Mouse (Mus musculus) right cerebral cortex, postnatal 4 days (tissue): ENCODE results near the gene Pwwp2a.
A peak's percentile ranks its signal among the peaks of the same experiment; 100 is the strongest.

Source experiments
- DNase-seq: peaks from one replicate; pipeline ENCODE4 v3.0.0-alpha.2; 2022

Pwwp2a gene

DNA sequence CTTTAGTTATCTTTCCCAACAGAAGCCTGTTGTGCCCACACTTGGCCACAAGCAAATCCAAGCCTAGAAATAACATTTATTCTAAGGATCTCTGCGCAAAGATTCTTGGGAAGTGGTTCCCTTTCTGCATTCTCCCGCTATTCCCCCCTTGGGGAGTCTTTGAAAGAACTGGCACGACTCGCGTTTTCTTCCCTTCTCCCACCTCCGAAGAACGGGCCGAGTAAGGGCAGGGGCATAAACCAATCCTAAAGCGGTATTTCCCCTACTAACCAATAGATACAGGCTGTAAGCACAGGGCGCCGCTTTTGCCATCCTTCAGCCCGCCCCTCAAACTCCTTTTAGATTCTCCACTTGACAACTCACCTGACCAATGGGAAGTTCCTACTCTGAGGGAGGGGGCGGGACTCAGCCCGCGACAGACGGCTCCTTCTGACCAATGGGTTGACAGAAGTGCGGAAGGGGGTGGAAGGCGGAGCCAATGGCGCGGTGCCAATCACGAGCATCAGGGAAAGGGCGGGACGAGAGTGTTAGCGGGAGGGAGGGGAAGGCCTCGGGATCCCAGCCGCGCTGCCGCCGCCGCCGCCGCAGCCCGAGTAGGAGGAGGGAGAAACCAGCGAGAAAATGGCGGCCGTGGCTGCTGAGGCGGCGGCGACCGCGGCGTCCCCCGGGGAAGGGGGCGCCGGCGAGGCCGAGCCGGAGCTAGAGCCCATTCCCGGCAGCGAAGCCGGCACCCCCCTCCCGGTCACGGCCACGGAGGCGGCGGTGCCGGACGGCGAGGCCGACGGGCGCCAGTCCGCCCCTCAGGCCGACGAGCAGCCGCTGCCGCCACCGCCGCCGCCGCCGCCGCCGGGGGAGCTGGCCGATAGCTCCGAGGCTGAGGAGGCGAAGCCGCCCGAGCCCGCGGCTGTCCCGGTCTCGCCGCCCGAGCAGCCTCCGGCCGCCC, at the start of gene Pwwp2a:
Gene Pwwp2a, plus strand, starts transcription at position 527 of the 943 bp plus-strand sequence.
- peak; percentile 100 for DNase-seq

DNA sequence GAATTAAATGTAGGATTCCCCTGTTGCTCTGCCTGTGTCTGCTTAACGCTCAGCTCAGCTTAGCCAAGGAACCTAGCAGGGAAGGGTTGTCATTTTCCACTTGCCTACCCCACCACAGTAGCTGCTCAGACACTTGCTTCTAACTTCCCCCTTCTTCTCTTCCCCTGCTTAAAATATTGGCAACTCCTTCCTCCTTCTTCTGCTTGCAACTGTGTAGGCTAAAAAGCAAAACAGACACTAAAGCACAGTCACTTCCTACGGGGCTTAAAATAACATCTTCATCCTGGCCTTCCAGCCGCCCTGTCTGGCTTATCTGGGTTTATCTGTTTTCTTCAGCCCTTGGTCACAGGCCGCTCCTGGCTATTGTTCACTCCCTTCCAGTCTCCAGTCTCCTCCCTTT, 49.2 kb upstream of the Pwwp2a start:
- no peak for DNase-seq

DNA sequence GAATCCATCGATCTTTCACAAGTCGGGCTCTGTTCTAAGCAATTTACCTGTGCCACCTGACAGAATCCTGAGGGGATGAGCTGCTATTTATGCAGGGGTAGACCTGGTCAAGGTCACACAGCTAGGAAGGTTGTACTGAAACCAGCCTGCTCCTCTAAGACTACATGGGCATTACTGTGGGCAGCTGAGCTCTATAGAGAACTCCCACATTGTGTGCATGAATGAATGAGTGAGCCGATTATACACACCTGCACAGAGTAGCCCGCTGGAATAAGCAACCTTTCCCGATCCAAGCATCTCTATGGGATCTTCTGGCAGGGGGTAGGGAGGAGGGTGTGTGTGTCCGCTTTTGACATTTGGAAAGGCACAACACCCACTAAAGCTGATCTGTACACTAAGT, 48.6 kb upstream of the Pwwp2a start:
- DNase-seq, result no peak

DNA sequence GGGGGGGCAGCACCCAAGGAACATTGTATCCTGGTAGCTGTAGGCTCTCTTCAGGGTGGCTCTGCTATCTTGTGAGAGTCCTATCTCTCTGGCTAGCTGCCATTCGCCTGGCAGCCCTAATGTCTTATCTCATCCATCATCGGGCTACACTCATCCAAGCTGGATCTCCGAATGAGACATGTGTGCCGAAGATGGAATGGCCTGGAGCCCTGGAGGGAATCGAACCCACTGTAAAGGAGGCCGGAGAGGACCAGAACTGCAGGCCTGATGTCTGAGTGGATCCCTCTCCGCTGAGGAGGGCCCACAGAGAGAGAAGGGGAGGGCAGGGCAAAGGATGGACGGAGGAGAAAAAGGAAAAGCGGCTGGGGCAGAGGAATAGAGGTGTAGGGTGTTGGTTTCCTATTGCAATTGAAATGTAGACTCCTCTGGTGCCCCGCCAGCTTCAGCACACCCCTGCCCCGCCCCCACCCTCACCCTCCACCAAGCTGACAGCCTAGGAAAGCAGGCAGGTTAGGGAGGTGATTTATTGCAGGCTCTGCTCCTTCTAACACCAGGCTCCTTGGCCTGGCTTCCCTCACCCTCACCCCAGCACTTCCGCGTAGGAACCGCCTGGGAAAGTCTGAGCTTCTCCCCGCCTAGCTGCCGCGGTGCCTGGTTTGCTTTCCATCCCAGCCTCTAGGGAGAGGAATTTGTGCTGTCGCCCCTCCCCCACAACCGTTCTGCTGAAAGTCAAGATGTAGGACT, 48.0 kb upstream of the Pwwp2a start:
- DNase-seq, result peak; percentile 67

DNA sequence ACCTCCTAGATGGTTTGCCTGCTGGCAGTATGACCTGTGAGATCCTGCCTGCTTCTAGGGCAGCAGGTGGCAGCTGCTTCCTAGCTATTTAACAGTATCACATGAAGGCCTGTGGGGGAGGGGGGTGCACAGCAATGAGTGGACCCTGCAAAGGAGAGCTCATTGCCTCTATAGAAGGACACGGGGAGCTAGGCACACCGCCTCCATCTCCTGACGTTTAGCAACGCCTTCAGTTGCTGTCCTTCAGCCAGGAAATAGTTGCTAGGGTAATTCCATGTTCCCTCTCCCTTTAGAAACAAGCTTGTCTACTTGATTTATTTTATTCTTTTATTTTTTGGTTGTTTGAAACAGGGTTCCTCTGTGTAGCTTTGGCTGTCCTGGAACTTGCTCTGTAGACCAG, 45.0 kb upstream of the Pwwp2a start:
- no peak for DNase-seq

DNA sequence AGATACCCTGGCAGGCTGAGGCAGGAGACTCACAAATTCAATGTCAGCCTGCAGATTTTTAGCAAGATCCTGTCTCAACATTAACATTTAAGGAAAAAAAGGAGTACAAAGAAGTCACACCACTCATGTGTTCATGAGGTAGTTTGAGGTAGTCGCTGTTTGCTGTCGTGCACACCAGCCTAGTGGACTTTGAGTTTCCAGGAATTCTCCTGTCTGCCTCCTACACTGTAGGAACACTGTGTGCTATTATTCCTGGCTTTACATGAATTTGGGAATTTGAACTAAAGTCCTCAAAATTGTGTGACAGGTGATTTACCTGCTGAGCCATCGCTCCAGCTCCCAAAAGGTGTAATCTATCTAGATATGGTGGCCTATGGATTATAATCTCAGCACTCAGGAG, 43.3 kb upstream of the Pwwp2a start:
- DNase-seq, result no peak

DNA sequence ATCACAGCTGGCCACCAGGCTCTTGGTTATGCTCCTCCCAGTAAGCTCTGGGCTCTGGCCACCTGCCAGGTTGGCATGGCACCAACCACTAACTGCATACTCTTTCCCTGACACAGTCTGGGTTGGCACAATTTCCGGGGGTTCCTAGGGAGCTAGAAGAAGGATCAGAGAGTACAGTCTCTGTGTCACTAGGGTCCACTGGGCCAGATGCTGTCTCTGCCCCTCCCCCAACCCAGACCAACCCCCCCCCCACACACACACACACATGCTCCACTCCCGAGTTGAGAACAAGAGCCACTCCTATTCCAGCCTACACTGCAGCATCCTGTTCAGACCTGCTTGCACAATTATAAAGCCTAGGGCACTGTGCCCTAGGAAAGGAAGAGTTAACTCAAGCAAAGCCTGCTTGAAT, 38.6 kb upstream of the Pwwp2a start:
- DNase-seq, result peak; percentile 88

DNA sequence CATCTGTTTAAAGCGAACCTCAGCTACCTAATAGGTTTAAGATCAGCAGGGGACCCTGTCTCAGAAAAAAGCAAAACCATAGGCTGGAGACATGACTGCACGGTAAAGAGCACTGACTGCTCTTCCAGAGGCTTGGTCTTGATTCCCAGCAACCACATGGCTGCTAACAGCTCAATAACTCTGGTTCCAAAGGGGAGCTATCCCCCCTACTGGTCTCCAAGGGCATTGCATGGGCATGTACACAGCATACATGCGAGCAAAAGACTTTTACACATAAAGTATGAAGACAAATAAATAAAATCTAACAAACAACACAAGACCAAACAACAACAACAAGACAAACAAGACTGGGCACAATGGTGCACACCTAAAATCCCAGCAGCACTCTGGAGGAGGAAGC, 36.5 kb upstream of the Pwwp2a start:
- DNase-seq, result no peak

DNA sequence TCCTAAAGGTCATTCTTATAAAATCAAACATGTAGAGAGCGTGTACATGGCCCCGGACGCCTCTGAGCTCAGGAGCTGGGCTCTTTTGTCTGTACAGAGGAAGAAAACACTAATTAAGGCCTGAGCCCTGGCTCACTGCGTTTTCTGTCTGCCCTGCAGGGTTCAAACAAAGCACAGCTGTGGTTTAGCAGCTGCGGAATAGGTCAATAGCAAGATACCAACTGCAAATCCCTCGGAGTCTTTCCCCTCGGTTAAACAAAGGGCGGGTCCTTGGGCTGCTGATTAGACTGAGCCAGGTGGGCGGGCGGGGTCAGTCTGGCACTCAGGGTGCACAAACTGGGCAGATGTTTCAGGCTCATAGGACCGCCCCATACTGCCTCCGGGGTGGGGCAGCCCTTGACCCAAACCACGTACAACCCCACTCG, 28.7 kb upstream of the Pwwp2a start:
- no peak for DNase-seq

DNA sequence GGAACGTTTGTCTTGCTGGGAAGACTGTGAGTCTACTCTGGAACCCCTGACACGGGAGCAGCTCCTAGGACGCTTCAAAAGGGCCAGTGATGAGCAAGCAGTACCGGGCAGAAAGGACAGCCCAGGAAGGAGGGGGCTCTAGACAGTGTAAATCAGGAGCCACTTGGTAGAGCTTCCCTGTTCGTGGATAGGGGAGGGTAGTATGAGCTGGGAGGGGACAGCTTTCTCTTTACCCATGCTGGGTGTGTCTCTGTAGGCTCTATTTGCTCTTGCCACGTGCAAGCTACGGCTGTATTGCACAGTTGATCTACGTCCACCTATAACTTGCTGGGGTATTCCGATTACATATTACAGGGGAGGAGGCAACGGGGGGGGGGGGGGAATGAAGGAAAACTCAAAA, 25.3 kb upstream of the Pwwp2a start:
- DNase-seq, result no peak

DNA sequence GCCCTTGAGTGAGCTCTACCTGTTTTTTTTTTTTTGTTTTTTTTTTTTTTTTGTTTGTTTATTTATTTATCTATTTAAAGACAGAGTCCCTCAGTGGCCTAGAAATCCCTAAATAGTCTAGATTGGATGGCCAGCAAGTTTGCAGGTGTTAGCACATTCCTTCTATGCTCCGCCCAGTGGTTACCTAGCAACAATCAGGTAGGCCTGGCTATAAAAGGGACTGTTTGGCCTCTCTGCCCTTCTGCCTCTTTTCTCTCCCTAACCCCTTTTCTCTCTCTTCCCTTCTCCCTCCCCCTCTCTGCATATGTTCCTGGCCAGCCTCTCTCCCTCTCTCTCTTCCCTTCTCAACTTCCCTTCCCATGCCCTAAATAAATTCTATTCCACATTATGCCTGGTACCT, 23.8 kb upstream of the Pwwp2a start:
- DNase-seq, result no peak

DNA sequence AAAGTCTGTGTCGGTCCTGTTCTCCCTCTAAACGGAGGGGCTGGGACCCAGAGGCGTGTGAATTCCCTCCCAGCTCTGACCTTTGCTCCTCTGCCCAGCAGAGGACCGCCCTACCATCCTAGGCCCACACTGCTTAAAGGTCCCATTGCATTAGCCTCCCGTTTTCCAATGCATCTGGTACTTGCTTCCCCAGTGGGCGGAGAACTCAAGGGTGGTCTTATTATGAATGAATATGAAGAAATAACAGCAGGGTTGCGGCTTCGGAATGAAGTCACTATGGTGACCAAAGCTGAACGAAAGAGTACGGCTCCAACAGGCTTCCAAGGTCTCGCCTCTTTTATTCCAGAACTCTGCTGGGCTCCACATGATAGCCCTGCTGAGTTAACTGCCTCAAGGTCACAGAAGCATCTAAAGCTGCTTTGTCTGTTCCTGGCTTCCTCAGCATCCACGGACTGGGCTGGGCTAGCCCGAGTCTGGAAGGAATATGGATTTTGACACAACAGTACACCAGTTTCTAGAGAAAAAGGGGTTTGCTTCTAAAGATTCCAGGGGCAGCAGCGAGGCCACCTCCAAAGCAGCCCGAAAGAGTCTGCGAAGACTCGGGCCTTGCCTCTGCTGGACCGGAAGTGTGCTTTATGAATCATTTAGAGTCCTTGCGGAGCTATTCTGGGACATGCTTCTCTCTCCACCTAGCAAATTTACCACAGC, 14.6 kb upstream of the Pwwp2a start:
- no peak for DNase-seq

DNA sequence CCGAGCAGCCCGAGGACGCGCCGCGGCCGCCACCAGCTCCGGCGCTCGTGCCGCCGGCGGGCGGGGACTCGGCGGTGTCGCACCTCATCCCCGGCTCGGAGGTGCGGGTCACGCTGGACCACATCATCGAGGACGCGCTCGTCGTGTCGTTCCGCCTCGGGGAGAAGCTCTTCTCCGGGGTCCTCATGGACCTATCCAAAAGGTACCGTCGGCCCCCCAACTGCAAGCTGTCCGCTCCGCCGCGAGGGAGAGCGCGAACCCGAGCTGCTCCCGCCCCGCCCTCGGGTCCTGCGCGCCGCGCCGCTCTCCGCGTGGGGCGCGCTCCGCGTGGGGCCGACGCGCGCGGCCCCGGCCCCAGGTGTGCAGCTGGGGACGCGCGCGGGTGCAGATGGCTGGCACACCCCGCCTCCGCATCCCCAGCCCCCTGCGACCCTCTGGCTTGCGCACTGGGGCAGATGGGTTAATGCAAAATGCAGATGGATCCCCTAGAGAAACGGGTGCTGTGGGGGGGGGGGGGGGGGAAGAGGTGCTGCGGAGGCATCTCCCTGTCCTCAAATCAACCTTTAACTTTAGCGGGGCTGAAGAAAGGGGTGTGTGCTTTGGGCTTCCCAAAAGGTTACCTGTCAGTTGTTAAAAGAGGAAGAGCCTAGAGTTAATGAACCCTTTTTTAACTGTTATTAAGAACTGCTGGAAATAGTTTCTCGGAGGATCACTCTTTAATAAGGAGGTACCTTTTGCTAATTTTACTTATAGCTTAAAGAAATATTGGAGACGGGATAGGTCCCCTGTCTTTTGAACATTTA, 818 bp downstream of the Pwwp2a start:
- peak; percentile 68 for DNase-seq

DNA sequence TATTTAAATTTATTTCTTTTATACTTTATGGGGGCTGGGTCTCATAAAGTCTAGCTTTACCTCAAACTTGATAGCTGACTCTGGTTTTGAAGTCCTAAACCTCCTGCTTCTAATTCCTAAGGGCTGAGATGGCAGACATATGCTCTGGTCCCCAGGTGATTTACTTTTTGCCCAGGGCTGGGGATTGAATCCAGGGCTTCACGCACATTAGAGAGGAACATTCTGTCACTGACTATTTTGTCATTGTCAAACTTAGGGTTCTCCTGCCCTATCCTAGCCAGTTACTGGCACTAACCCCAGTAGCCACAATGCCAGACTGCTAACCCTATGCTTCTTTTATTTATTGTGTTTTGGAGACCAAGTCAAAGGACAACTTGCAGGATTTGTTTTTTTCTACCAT, 7.1 kb downstream of the Pwwp2a start:
- DNase-seq, result no peak

DNA sequence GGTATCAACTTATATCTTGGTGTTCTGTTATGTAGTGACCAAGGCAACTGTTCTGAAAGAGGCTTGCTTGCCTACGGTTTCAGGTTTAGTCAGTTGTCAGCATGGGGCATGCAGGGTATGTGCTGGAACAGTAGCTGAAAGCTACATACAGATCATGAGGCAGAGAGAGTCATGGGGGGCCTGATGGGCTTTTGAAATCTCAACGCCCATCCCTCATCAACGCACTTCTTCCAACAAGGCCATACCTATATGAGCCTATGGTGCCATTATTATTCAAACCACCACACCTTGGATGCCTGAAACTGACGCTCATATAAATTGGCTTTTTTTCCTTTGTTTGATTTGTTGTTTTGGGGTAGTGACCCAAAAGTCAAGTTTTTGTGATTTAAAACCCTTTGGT, 14.8 kb downstream of the Pwwp2a start:
- no peak for DNase-seq

DNA sequence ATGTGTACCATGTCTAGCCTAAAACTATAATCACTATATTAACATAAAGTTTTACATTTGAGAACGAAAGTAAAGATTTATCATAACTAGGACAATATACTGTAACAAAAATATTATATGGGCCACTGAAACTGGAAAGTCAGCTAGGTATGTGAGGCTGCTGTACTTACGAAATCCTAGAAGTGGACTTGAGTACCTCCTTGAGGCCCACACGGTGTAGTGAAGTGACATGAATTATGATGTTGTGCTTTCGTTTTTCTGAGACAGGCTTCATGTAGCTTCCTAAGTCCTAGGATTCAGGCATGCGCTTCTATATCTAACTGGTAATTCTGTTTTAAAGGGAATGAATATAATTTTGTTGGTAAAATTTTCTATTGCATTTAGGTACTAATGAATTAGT, 16.8 kb downstream of the Pwwp2a start:
- DNase-seq, result no peak

DNA sequence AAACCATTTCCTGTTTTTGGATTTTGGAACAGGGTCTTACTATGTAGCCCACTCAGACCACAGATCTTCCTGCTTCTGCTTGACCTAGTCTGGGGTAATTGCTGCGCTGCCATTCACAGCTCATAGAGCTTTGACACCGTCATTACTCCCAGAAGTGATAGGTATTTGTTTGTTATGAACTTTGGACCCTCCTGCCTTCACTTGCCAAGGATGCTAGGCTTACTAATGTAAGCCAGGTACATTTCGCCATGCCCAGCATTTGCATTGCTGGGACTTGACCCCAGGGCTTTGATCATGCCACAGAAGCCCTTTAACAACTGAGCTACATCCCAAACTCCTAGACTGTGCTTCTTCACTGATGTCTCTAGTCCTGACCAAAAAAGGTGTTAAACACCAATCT, 18.5 kb downstream of the Pwwp2a start:
- no peak for DNase-seq

DNA sequence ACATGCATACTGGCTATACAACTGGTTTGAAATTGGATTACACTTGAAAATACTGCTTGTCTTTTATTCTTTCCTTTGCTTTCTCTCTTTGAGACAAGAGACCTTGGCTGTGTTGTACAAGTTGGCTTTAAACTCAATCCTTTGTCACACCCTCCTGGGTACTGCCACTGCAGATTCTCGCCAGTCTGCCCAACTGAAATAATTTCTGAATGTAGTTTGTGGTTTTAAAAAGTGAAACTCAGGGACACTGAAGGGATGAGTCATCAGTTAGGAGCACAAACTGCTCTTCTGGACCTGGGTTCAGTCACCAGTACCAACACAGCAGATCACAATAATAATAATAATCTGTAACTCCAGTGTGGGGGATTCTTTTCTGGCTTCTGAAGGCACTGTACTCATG, 21.8 kb downstream of the Pwwp2a start:
- no peak for DNase-seq

DNA sequence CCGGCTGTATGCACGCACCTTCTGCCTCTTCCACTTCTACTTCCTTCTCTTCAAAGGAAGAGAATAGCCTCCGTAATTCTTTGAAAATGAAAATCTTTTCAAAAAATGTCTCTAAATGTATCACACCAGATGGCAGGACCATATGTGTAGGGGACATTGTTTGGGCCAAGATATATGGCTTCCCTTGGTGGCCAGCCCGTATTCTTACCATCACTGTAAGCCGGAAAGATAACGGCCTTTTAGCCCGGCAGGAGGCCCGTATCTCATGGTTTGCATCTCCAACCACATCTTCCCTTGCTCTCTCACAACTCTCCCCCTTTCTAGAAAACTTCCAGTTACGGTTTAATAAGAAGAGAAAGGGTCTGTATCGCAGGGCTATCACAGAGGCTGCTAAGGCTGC, 24.0 kb downstream of the Pwwp2a start:
- DNase-seq, result no peak

DNA sequence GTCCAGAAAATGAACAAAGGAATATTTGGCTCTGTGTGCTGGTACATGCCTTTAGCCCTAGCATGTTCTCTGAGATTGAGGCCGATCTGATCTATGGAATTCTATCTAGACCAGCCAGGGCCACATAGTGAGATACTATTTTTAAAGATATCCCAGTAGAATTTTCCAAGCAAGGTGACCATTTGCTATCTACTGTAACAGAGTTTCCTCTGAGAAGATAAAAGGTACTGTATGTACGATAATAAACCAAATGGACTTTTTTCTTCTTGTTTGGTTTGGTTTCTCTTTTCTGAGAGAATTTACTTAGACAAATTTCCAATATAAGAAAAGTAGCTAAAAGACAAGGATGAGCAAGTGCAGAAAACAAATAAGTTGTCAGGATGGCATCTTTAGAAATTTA, 26.6 kb downstream of the Pwwp2a start:
- no peak for DNase-seq

DNA sequence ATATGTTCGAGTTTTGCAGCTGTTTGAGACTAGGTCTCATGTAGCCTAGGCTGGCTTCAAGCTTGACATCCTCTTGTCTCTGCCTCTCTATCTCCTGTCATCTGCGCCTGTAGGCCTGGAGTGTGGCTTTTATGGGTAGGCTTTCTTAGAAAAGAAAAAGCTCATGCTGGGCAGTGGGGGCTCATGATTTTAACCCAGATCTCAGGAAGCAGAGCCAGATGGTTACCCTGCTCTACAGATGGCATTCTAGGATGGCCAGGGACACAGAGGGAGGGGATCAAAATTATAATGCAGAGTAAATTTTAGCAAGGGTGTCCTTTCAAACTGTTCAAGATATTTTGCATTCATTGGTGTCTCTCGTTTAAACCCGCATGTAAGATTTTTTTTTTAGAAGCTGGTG, 30.4 kb downstream of the Pwwp2a start:
- DNase-seq, result no peak

DNA sequence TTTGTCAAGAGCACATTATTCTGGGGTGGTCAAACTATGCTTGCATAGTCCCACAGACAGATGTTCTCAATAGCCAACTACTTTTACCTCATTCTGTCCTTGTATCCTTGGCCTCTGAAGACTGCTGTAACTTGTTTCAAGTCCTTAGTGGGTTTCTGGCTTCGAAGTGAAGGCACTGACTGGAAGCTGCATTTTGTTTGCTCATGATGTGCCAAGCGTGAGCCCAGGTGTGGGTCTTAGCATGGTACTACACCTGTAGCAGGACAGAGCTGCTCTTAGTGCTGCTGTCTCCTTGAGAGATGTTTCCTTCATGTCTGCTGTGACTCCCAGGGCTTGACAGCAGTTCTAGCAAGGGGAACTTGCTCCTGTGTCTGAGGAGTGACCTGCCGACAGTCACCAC, 41.6 kb downstream of the Pwwp2a start:
- DNase-seq, result no peak

DNA sequence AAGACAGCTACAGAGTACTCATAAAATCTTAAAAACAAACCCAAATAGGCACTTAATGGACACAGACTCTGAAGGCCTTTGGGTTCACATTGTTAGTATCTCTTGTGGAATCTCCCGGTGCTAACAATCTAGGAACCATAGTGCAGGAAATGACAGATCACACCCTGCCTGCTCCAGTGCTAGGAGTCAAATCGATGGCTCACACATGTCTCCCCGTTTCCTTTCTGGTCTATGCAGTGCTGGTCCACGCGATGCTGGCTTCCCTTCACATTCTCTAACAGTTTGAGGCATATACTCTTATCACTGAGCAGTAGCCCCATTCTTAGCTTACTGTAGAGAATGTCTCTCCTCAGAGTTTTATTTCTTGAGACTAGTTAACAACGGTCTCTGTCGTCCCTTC, 46.0 kb downstream of the Pwwp2a start:
- DNase-seq, result no peak
